Mouse (Mus musculus) olfactory bulb, adult 2 months (tissue): ENCODE data around the gene Smim22.

Source experiments
- CTCF ChIP-seq: fragments of 200-500 bp; IDR thresholded peaks from 2 replicates; pipeline ENCODE4 v1.5.1; 2012; ENCODE audit warnings: low read depth, mild to moderate bottlenecking, low read length, moderate library complexity; ENCODE audit not compliant: insufficient read depth
- POLR2A ChIP-seq: fragments of 200-500 bp; IDR thresholded peaks from 2 replicates; pipeline ENCODE4 v1.6.1; 2012; ENCODE audit warnings: mild to moderate bottlenecking, low read depth, low read length, moderate library complexity; ENCODE audit not compliant: insufficient read depth

GRCm38 (mm10) chr16:4969055-4969843 is 37.8 kb upstream of the Smim22 start:
- TF ChIP-seq POLR2A (no peak), CTCF (no peak)
